Mouse (Mus musculus) testis, adult 2 months (tissue): ENCODE results near the gene Snai3. TPM values are rescaled to one million over a fixed set of nuclear protein-coding genes. Genes with fewer than 3 reads are reported as not detected.

ENCODE experiments used
- H3K27ac ChIP-seq: fragments of 200-500 bp; 2 replicates; pipeline ENCODE4 v1.5.1; 2012; ENCODE audit warnings: low read depth, low read length; ENCODE audit not compliant: control insufficient read depth, insufficient read depth
- H3K27me3 ChIP-seq: fragments of 200-500 bp; 2 replicates; pipeline ENCODE4 v1.6.1; 2012; ENCODE audit warnings: mild to moderate bottlenecking, low read length, moderate library complexity; ENCODE audit not compliant: control insufficient read depth, insufficient read depth
- H3K36me3 ChIP-seq: fragments of 200-500 bp; 2 replicates; pipeline ENCODE4 v1.6.1; 2012; ENCODE audit warnings: mild to moderate bottlenecking, low read length; ENCODE audit not compliant: control insufficient read depth, insufficient read depth
- H3K4me1 ChIP-seq: fragments of 200-500 bp; 2 replicates; pipeline ENCODE4 v1.6.1; 2012; ENCODE audit warnings: low read length; ENCODE audit not compliant: control insufficient read depth, insufficient read depth
- H3K4me3 ChIP-seq: fragments of 200-500 bp; 2 replicates; pipeline ENCODE4 v1.5.1; 2012; ENCODE audit warnings: low read depth, mild to moderate bottlenecking, low read length, moderate library complexity, mixed read lengths; ENCODE audit not compliant: control insufficient read depth
- CTCF ChIP-seq: fragments of 200-500 bp; IDR thresholded peaks from 2 replicates; pipeline ENCODE4 v1.5.1; 2012; ENCODE audit warnings: low read depth, mild to moderate bottlenecking, inconsistent platforms, low read length, moderate library complexity; ENCODE audit not compliant: control insufficient read depth, insufficient read depth, insufficient replicate concordance
- POLR2A ChIP-seq: fragments of 200-500 bp; IDR thresholded peaks from 2 replicates; pipeline ENCODE4 v1.6.1; 2012; ENCODE audit warnings: low read depth, mild to moderate bottlenecking, inconsistent platforms, low read length, moderate library complexity; ENCODE audit not compliant: control insufficient read depth
- polyA plus RNA-seq: library from polyadenylated mRNA; depleted of rRNA; stranded (reverse); fragments of >200 nt; gene quantifications from 2 replicates; pipeline ENCODE4 v1.2.3, GENCODE M21; 2012; rRNA removed

The Snai3 gene
- polyA plus RNA-seq, 1 experiment: 3.8 TPM

DNA sequence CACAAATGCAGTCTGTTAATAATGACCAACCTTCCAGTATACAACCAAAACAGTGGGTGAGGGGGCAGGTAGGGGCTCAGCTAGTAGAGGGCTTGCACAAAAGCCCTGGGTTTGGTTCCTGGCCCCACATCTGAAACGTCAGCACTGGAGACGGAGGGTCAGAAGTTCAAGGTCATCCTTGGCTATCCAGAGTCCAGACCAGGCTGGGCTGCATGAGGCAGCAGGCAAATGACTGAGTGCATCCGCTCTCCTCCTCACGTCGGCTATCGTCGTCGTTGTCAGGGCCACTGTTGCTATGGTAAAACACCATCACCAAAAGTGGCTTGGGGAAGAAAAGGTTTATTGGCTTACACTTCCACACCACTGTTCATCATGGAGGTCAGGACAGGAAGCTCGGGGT lies 46.2 kb downstream of the Snai3 start:
- Histone ChIP-seq H3K4me3 (no peak overlapping the region), H3K4me1 (no peaks in the 10 kb centered on the region), H3K27me3 (no peaks in the 10 kb centered on the region), H3K36me3 (peaks cover 16% of the 10 kb centered on the region), H3K27ac (no peak overlapping the region)
- no peak for TF ChIP-seq POLR2A
- no peak for TF ChIP-seq CTCF

DNA sequence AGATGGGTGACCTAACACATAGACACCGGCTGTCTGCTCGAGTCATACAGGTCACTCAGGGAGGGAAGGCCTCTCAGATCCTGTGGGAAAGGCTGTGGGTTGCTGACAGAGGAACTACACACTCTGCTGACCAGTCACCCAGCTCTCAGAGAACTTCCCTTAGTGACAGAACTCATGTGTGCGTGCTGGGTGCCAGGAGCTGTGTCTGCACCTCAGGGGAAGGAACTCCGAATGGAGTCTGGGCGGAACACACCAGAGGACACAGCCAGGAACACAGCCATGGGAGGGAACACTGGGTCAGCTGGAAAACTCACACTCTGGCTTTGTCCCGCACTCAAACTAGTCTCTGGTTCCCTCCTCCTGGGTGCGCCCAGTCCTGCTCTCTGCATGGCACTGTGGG lies 52.9 kb downstream of the Snai3 start:
- peaks cover 13% of the 10 kb centered on the region for H3K36me3 ChIP-seq
- no peaks in the 10 kb centered on the region for H3K27me3 ChIP-seq
- no peak overlapping the region for H3K27ac ChIP-seq
- no peaks in the 10 kb centered on the region for H3K4me1 ChIP-seq
- no peak overlapping the region for H3K4me3 ChIP-seq
- TF ChIP-seq CTCF (no peak), POLR2A (no peak)

DNA sequence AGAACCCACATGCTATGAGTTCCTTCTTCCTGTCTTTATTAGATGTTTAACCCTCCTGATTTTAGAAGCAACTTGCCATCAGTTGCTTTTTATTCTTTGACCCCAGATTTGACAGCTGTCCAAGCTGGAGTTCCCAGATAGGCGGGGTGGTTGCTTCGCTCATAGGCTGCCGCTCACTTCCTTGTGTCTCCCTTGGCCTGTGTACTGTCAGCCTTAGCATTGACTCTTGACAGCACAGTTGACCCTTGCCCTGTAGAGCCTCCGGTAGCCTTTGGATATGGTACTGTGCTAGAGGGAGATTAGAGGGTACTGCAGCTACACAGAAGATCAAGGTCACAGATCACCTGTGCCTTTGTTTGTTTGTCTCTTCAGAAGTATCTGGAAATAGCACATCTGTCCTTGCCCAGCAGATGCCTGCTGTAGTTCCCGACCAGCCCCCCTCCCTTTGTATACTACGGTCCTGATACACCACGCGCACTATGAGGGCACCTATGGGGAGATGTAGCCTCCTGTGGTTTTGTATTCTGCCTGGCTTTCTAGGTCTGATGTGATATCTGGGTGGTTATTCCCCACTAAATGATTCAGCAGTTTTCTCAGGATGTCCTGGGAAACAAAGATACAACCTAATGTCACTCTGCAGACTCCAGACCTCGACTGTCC lies 55.3 kb downstream of the Snai3 start:
- H3K4me3 ChIP-seq: no peak overlapping the region
- no peaks in the 10 kb centered on the region for H3K27me3 ChIP-seq
- H3K27ac ChIP-seq: no peak overlapping the region
- peaks cover 9% of the 10 kb centered on the region for H3K36me3 ChIP-seq
- H3K4me1 ChIP-seq: no peaks in the 10 kb centered on the region
- TF ChIP-seq CTCF (no peak), POLR2A (no peak)

Other genes with a start within 250 kb of the Snai3 start
- 35.2 and 35.7 TPM in 2 replicates for gene Zfpm1, start 178.6 kb downstream of the Snai3 start, polyA plus RNA-seq
- 0.10 TPM in 1 of 2 replicates, not detected in the other for gene Trhr2, start 100.0 kb downstream of the Snai3 start, polyA plus RNA-seq
- 19.6 and 22.9 TPM in 2 replicates for gene Zc3h18, start 84.1 kb downstream of the Snai3 start, polyA plus RNA-seq
- 0.16 TPM in 2 replicates for gene Il17c, start 38.7 kb downstream of the Snai3 start, polyA plus RNA-seq
- gene Cyba, start 27.8 kb downstream of the Snai3 start, polyA plus RNA-seq: 8.0 and 11.0 TPM in 2 replicates
- gene Mvd, start 17.3 kb downstream of the Snai3 start, polyA plus RNA-seq: 6.5 and 6.6 TPM in 2 replicates
- gene Rnf166, start 15.3 kb upstream of the Snai3 start, polyA plus RNA-seq: 120 and 122 TPM in 2 replicates
- gene Ctu2, start 15.4 kb upstream of the Snai3 start, polyA plus RNA-seq: 29.3 and 37.7 TPM in 2 replicates
- gene Piezo1, start 90.6 kb upstream of the Snai3 start, polyA plus RNA-seq: 6.8 and 9.1 TPM in 2 replicates
- gene Cdt1, start 107.3 kb upstream of the Snai3 start, polyA plus RNA-seq: 4.5 and 5.0 TPM in 2 replicates
- gene Aprt, start 116.2 kb upstream of the Snai3 start, polyA plus RNA-seq: 267 and 294 TPM in 2 replicates
- gene Galns, start 150.7 kb upstream of the Snai3 start, polyA plus RNA-seq: 5.9 TPM in 2 replicates
- gene Trappc2l, start 150.9 kb upstream of the Snai3 start, polyA plus RNA-seq: 100 and 102 TPM in 2 replicates
- gene Pabpn1l, start 162.0 kb upstream of the Snai3 start, polyA plus RNA-seq: not detected in 2 replicates
- 0.53 and 0.59 TPM in 2 replicates for gene Cbfa2t3, start 238.4 kb upstream of the Snai3 start, polyA plus RNA-seq